Mouse (Mus musculus) left cerebral cortex, adult 2 months (tissue): Measurements from ENCODE around the gene Mlph. TPM values are rescaled to one million over a fixed set of nuclear protein-coding genes. Genes with fewer than 3 reads are reported as not detected.

Source experiments
- DNase-seq, 2 experiments: peaks; one replicate each; pipeline ENCODE4 v3.0.0; 2021 to 2022; ENCODE audit warnings: low spot score in 2 of 2, mixed read lengths in 1 of 2; ENCODE audit errors: extremely low spot score in 1 of 2
- H3K27ac ChIP-seq: fragments of 200-600 bp; 2 replicates; pipeline ENCODE4 v1.8.1; 2022
- H3K4me3 ChIP-seq: fragments of 200-600 bp; 2 replicates; pipeline ENCODE4 v1.8.1; 2022
- CTCF ChIP-seq: fragments of 200-600 bp; IDR thresholded peaks from 2 replicates; pipeline ENCODE4 v1.8.1; 2022; ENCODE audit warnings: antibody characterized with exemption, mild to moderate bottlenecking, moderate library complexity
- intact Hi-C: fragments of 180-260 bp; cut with DNase I; formaldehyde crosslinking; loops from one replicate; pipeline ENCODE4 v1.15.1; 2025
- total RNA-seq, 2 experiments: library from RNA; stranded (reverse); gene quantifications; 2 replicates each; pipeline ENCODE4 v1.2.3; 2021

The Mlph gene
- total RNA-seq, 2 experiments from 2014 or later = 0.84 to 1.3 TPM

- TF ChIP-seq CTCF = no peak
- no peak for DNase-seq
- Histone ChIP-seq H3K4me3 (no peak overlapping the region), H3K27ac (no peak overlapping the region)
- intact Hi-C loops = no loop called here
Measured at GRCm38 (mm10) chr1:90898012-90898411, 16.9 kb upstream of the Mlph start.

GRCm38 (mm10) chr1:90899816-90900215 is 15.1 kb upstream of the Mlph start:
- H3K27ac ChIP-seq = no peak overlapping the region
- DNase-seq = no peak
- no peak overlapping the region for H3K4me3 ChIP-seq
- intact Hi-C loops = loop anchor here (5.0 kb wide), 1 partner anchor 248 kb away; no protein-coding TSS in a partner anchor
- TF ChIP-seq CTCF = no peak

- TF ChIP-seq CTCF = no peak
Measured at GRCm38 (mm10) chr1:90900406-90900805, 14.5 kb upstream of the Mlph start.

GRCm38 (mm10) chr1:90901246-90901645 is 13.6 kb upstream of the Mlph start:
- DNase-seq = no peak
- Histone ChIP-seq H3K27ac (no peak overlapping the region), H3K4me3 (no peak overlapping the region)
- intact Hi-C loops = loop anchor here (5.0 kb wide), 1 partner anchor 249 kb away; no protein-coding TSS in a partner anchor
- TF ChIP-seq CTCF = no peak

More at GRCm38 (mm10) chr1:90900406-90900805, 14.5 kb upstream of the Mlph start:
- intact Hi-C loops = loop anchor here (5.0 kb wide), 1 partner anchor 248 kb away; no protein-coding TSS in a partner anchor
- H3K4me3 ChIP-seq = no peak overlapping the region
- no peak for DNase-seq
- no peak overlapping the region for H3K27ac ChIP-seq

- H3K27ac ChIP-seq = no peak overlapping the region
- no peak for DNase-seq
- H3K4me3 ChIP-seq = no peak overlapping the region
- intact Hi-C loops = loop anchor here (5.0 kb wide), 1 partner anchor 249 kb away; no protein-coding TSS in a partner anchor
- TF ChIP-seq CTCF = no peak
Measured at GRCm38 (mm10) chr1:90901681-90902208, 13.1 kb upstream of the Mlph start.

- DNase-seq = no peak
- no peak for TF ChIP-seq CTCF
- no peak overlapping the region; the same call in 1 of the 2 replicates for H3K27ac ChIP-seq
- H3K4me3 ChIP-seq = no peak overlapping the region
- intact Hi-C loops = loop anchor here (5.0 kb wide), 1 partner anchor 250 kb away; no protein-coding TSS in a partner anchor
Measured at GRCm38 (mm10) chr1:90902751-90903150, 12.1 kb upstream of the Mlph start.

GRCm38 (mm10) chr1:90903211-90903945 is 11.5 kb upstream of the Mlph start:
- no peak overlapping the region for H3K4me3 ChIP-seq
- TF ChIP-seq CTCF = no peak
- intact Hi-C loops = loop anchor here (5.0 kb wide), 1 partner anchor 251 kb away; no protein-coding TSS in a partner anchor
- no peak for DNase-seq
- H3K27ac ChIP-seq = peak overlapping the region; percentile 47; the same call in 1 of the 2 replicates

GRCm38 (mm10) chr1:90903971-90904458 is 10.9 kb upstream of the Mlph start:
- intact Hi-C loops = loop anchor here (5.0 kb wide), 1 partner anchor 252 kb away; no protein-coding TSS in a partner anchor
- Histone ChIP-seq H3K4me3 (no peak overlapping the region), H3K27ac (peak overlapping the region; percentile 44; the same call in 1 of the 2 replicates)
- no peak for TF ChIP-seq CTCF
- DNase-seq = peak; percentile 56 to 71

- no peak for TF ChIP-seq CTCF
- intact Hi-C loops = loop anchor here (5.0 kb wide), 1 partner anchor 253 kb away; no protein-coding TSS in a partner anchor
- DNase-seq = no peak
- Histone ChIP-seq H3K27ac (no peak overlapping the region; the same call in 1 of the 2 replicates), H3K4me3 (no peak overlapping the region)
Measured at GRCm38 (mm10) chr1:90904729-90905404, 10.0 kb upstream of the Mlph start.

GRCm38 (mm10) chr1:90906357-90906756 is 8.5 kb upstream of the Mlph start:
- peak; percentile 48 to 57 for DNase-seq
- Histone ChIP-seq H3K27ac (no peak overlapping the region), H3K4me3 (no peak overlapping the region)
- peak; percentile 97 for TF ChIP-seq CTCF
- intact Hi-C loops = loop anchor here (1.0 kb wide), 1 partner anchor 50 kb away; no protein-coding TSS in a partner anchor

GRCm38 (mm10) chr1:90909161-90909560 is 5.7 kb upstream of the Mlph start:
- no peak overlapping the region for H3K4me3 ChIP-seq
- no peak for TF ChIP-seq CTCF
- intact Hi-C loops = no loop called here
- no peak for DNase-seq
- H3K27ac ChIP-seq = no peak overlapping the region

GRCm38 (mm10) chr1:90909631-90910152 is 5.2 kb upstream of the Mlph start:
- peak; percentile 34 for TF ChIP-seq CTCF
- no peak overlapping the region for H3K4me3 ChIP-seq
- intact Hi-C loops = no loop called here
- H3K27ac ChIP-seq = no peak overlapping the region
- DNase-seq = no peak
